Mouse (Mus musculus) CD4-positive, CD25-positive, alpha-beta regulatory T cell, adult 4 months (primary cell): ENCODE data around the gene Sema4b. TPM values are rescaled to one million over a fixed set of nuclear protein-coding genes. Genes with fewer than 3 reads are reported as not detected.

ENCODE experiments used
- ATAC-seq: one replicate; pipeline ENCODE4 v1.8.0; 2017
- polyA plus RNA-seq, 2 experiments: library from polyadenylated mRNA; unstranded; fragments of 100-300 nt; shearing (Covaris generic); gene quantifications; one replicate each; pipeline ENCODE4 v1.2.1; 2017

The Sema4b gene
- polyA plus RNA-seq, 2 experiments from 2014 or later = 19.2 to 26.0 TPM

- no peak for ATAC-seq
Observed at GRCm38 (mm10) chr7:80178037-80178729, 8.5 kb upstream of the Sema4b start.

- no peak for ATAC-seq
Observed at GRCm38 (mm10) chr7:80179327-80179726, 7.3 kb upstream of the Sema4b start.

- ATAC-seq = peak; percentile 12
Observed at GRCm38 (mm10) chr7:80179790-80180189, 6.9 kb upstream of the Sema4b start.

- ATAC-seq = no peak
Observed at GRCm38 (mm10) chr7:80180202-80180601, 6.4 kb upstream of the Sema4b start.

GRCm38 (mm10) chr7:80181078-80181477 lies 5.6 kb upstream of the Sema4b start:
- ATAC-seq = no peak

- peak; percentile 88 for ATAC-seq
Observed at GRCm38 (mm10) chr7:80182139-80182538, 4.5 kb upstream of the Sema4b start.

- peak; percentile 33 for ATAC-seq
Observed at GRCm38 (mm10) chr7:80183466-80183865, 3.2 kb upstream of the Sema4b start.

- ATAC-seq = no peak
Observed at GRCm38 (mm10) chr7:80183969-80184368, 2.7 kb upstream of the Sema4b start.

- ATAC-seq = no peak
Observed at GRCm38 (mm10) chr7:80184551-80184950, 2.1 kb upstream of the Sema4b start.

GRCm38 (mm10) chr7:80184968-80185367 lies 1.7 kb upstream of the Sema4b start:
- no peak for ATAC-seq

GRCm38 (mm10) chr7:80186021-80186420 lies 620 bp upstream of the Sema4b start:
- ATAC-seq = no peak

- no peak for ATAC-seq
Observed at GRCm38 (mm10) chr7:80187501-80187900, 860 bp downstream of the Sema4b start.

- ATAC-seq = no peak
Observed at GRCm38 (mm10) chr7:80188579-80189125, 2.0 kb downstream of the Sema4b start.

GRCm38 (mm10) chr7:80189147-80189933 lies 2.7 kb downstream of the Sema4b start:
- ATAC-seq = no peak

GRCm38 (mm10) chr7:80191455-80191854 lies 4.8 kb downstream of the Sema4b start:
- no peak for ATAC-seq

- peak; percentile 82 for ATAC-seq
Observed at GRCm38 (mm10) chr7:80192226-80193061, 5.8 kb downstream of the Sema4b start.

GRCm38 (mm10) chr7:80193941-80194739 lies 7.5 kb downstream of the Sema4b start:
- no peak for ATAC-seq

GRCm38 (mm10) chr7:80195146-80195545 lies 8.5 kb downstream of the Sema4b start:
- ATAC-seq = no peak

- ATAC-seq = no peak
Observed at GRCm38 (mm10) chr7:80195576-80196263, 9.1 kb downstream of the Sema4b start.

GRCm38 (mm10) chr7:80197371-80197770 lies 10.7 kb downstream of the Sema4b start:
- ATAC-seq = no peak
